Mouse (Mus musculus): ENCODE data around the gene Aff1. TPM values are rescaled to one million over a fixed set of nuclear protein-coding genes. Genes with fewer than 3 reads are reported as not detected.
A peak's percentile ranks its signal among the peaks of the same experiment; 100 is the strongest.

Aff1 gene
- polyA plus RNA-seq, 1 experiment from 2014 or later: 1.2 TPM

GRCm38 (mm10) chr5:103807637-103808312, 115.6 kb downstream of the Aff1 start:
- no peak overlapping the region for H3K9ac ChIP-seq (replicated peaks)
- H3K27ac ChIP-seq (replicated peaks): no peak overlapping the region
- WGBS: 56% methylated on average over 7 of the region's 7 CpGs
- ATAC-seq (replicated peaks): no peak
- H3K27me3 ChIP-seq: no peaks in the 10 kb centered on the region
- H3K36me3 ChIP-seq: no peaks in the 10 kb centered on the region
- H3K9me3 ChIP-seq: no peaks in the 10 kb centered on the region
- H3K4me2 ChIP-seq (replicated peaks): no peak overlapping the region
- peaks cover 12% of the 10 kb centered on the region for H3K4me1 ChIP-seq
- H3K4me3 ChIP-seq: no peak overlapping the region

- Histone ChIP-seq H3K9ac (replicated peaks) (no peak overlapping the region), H3K4me3 (no peak overlapping the region), H3K9me3 (no peaks in the 10 kb centered on the region), H3K27ac (replicated peaks) (no peak overlapping the region), H3K4me2 (replicated peaks) (no peak overlapping the region), H3K27me3 (no peaks in the 10 kb centered on the region), H3K36me3 (no peaks in the 10 kb centered on the region), H3K4me1 (no peaks in the 10 kb centered on the region)
- no peak for ATAC-seq (replicated peaks)
- WGBS: 96% methylated on average over 7 of the region's 7 CpGs
Measured at GRCm38 (mm10) chr5:103809674-103810330, 117.6 kb downstream of the Aff1 start.

GRCm38 (mm10) chr5:103813291-103813690, 121.1 kb downstream of the Aff1 start:
- ATAC-seq (replicated peaks): no peak
- Histone ChIP-seq H3K36me3 (no peaks in the 10 kb centered on the region), H3K4me2 (replicated peaks) (no peak overlapping the region), H3K9me3 (no peaks in the 10 kb centered on the region), H3K4me1 (no peaks in the 10 kb centered on the region), H3K4me3 (no peak overlapping the region), H3K27ac (replicated peaks) (no peak overlapping the region), H3K9ac (replicated peaks) (no peak overlapping the region), H3K27me3 (no peaks in the 10 kb centered on the region)
- WGBS: 72% methylated on average over 5 of the region's 5 CpGs

- Histone ChIP-seq H3K9ac (replicated peaks) (no peak overlapping the region), H3K27ac (replicated peaks) (no peak overlapping the region), H3K4me2 (replicated peaks) (no peak overlapping the region), H3K36me3 (no peaks in the 10 kb centered on the region), H3K9me3 (no peaks in the 10 kb centered on the region), H3K27me3 (no peaks in the 10 kb centered on the region), H3K4me3 (no peak overlapping the region), H3K4me1 (no peaks in the 10 kb centered on the region)
- WGBS: 89% methylated on average over 12 of the region's 12 CpGs
- ATAC-seq (replicated peaks): no peak
Measured at GRCm38 (mm10) chr5:103813997-103814542, 121.9 kb downstream of the Aff1 start.

- no peaks in the 10 kb centered on the region for H3K36me3 ChIP-seq
- no peaks in the 10 kb centered on the region for H3K4me1 ChIP-seq
- no peak overlapping the region for H3K4me2 ChIP-seq (replicated peaks)
- H3K27me3 ChIP-seq: no peaks in the 10 kb centered on the region
- H3K9ac ChIP-seq (replicated peaks): no peak overlapping the region
- no peak overlapping the region for H3K27ac ChIP-seq (replicated peaks)
- no peak for ATAC-seq (replicated peaks)
- WGBS: 62% methylated on average over 16 of the region's 16 CpGs
- H3K4me3 ChIP-seq: no peak overlapping the region
- no peaks in the 10 kb centered on the region for H3K9me3 ChIP-seq
Measured at GRCm38 (mm10) chr5:103814551-103815248, 122.5 kb downstream of the Aff1 start.

GRCm38 (mm10) chr5:103815249-103815617, 123.1 kb downstream of the Aff1 start:
- Histone ChIP-seq H3K9ac (replicated peaks) (no peak overlapping the region), H3K9me3 (no peaks in the 10 kb centered on the region), H3K4me1 (no peaks in the 10 kb centered on the region), H3K4me3 (no peak overlapping the region), H3K36me3 (no peaks in the 10 kb centered on the region), H3K27ac (replicated peaks) (no peak overlapping the region), H3K4me2 (replicated peaks) (no peak overlapping the region), H3K27me3 (no peaks in the 10 kb centered on the region)
- WGBS: 49% methylated on average over 4 of the region's 4 CpGs
- no peak for ATAC-seq (replicated peaks)

- Histone ChIP-seq H3K9me3 (no peaks in the 10 kb centered on the region), H3K27me3 (no peaks in the 10 kb centered on the region), H3K9ac (replicated peaks) (no peak overlapping the region), H3K27ac (replicated peaks) (no peak overlapping the region), H3K4me3 (no peak overlapping the region), H3K36me3 (no peaks in the 10 kb centered on the region), H3K4me1 (no peaks in the 10 kb centered on the region), H3K4me2 (replicated peaks) (no peak overlapping the region)
- WGBS: 89% methylated on average over 3 of the region's 3 CpGs
- ATAC-seq (replicated peaks): no peak
Measured at GRCm38 (mm10) chr5:103816718-103817117, 124.5 kb downstream of the Aff1 start.

- Histone ChIP-seq H3K4me1 (no peaks in the 10 kb centered on the region), H3K9me3 (no peaks in the 10 kb centered on the region), H3K4me2 (replicated peaks) (no peak overlapping the region), H3K36me3 (no peaks in the 10 kb centered on the region), H3K27me3 (no peaks in the 10 kb centered on the region), H3K4me3 (no peak overlapping the region), H3K27ac (replicated peaks) (no peak overlapping the region), H3K9ac (replicated peaks) (no peak overlapping the region)
- ATAC-seq (replicated peaks): peak; percentile 67
- WGBS: 11% methylated on average over 1 of the region's 1 CpGs
Measured at GRCm38 (mm10) chr5:103817754-103818153, 125.6 kb downstream of the Aff1 start.

- Histone ChIP-seq H3K9me3 (no peaks in the 10 kb centered on the region), H3K27ac (replicated peaks) (no peak overlapping the region), H3K27me3 (no peaks in the 10 kb centered on the region), H3K4me2 (replicated peaks) (no peak overlapping the region), H3K36me3 (no peaks in the 10 kb centered on the region), H3K9ac (replicated peaks) (no peak overlapping the region), H3K4me1 (no peaks in the 10 kb centered on the region), H3K4me3 (no peak overlapping the region)
- ATAC-seq (replicated peaks): no peak
- 83% methylated on average over 9 of the region's 9 CpGs for WGBS
Measured at GRCm38 (mm10) chr5:103818602-103819001, 126.4 kb downstream of the Aff1 start.

- 95% methylated on average over 1 of the region's 1 CpGs for WGBS
- Histone ChIP-seq H3K36me3 (no peaks in the 10 kb centered on the region), H3K4me1 (no peaks in the 10 kb centered on the region), H3K4me2 (replicated peaks) (no peak overlapping the region), H3K9me3 (no peaks in the 10 kb centered on the region), H3K27me3 (no peaks in the 10 kb centered on the region), H3K4me3 (no peak overlapping the region), H3K9ac (replicated peaks) (no peak overlapping the region), H3K27ac (replicated peaks) (no peak overlapping the region)
- ATAC-seq (replicated peaks): no peak
Measured at GRCm38 (mm10) chr5:103819674-103820073, 127.5 kb downstream of the Aff1 start.

- no peak overlapping the region for H3K9ac ChIP-seq (replicated peaks)
- H3K4me3 ChIP-seq: no peak overlapping the region
- 88% methylated on average over 9 of the region's 9 CpGs for WGBS
- ATAC-seq (replicated peaks): no peak
- no peaks in the 10 kb centered on the region for H3K27me3 ChIP-seq
- no peak overlapping the region for H3K4me2 ChIP-seq (replicated peaks)
- no peaks in the 10 kb centered on the region for H3K4me1 ChIP-seq
- H3K36me3 ChIP-seq: no peaks in the 10 kb centered on the region
- H3K9me3 ChIP-seq: no peaks in the 10 kb centered on the region
- H3K27ac ChIP-seq (replicated peaks): no peak overlapping the region
Measured at GRCm38 (mm10) chr5:103821062-103821461, 128.9 kb downstream of the Aff1 start.

- Histone ChIP-seq H3K4me1 (no peaks in the 10 kb centered on the region), H3K27me3 (no peaks in the 10 kb centered on the region), H3K4me2 (replicated peaks) (no peak overlapping the region), H3K9me3 (no peaks in the 10 kb centered on the region), H3K36me3 (no peaks in the 10 kb centered on the region), H3K27ac (replicated peaks) (no peak overlapping the region), H3K9ac (replicated peaks) (no peak overlapping the region), H3K4me3 (no peak overlapping the region)
- 72% methylated on average over 13 of the region's 13 CpGs for WGBS
- no peak for ATAC-seq (replicated peaks)
Measured at GRCm38 (mm10) chr5:103821500-103822298, 129.5 kb downstream of the Aff1 start.
